In the genomic region with DNA sequence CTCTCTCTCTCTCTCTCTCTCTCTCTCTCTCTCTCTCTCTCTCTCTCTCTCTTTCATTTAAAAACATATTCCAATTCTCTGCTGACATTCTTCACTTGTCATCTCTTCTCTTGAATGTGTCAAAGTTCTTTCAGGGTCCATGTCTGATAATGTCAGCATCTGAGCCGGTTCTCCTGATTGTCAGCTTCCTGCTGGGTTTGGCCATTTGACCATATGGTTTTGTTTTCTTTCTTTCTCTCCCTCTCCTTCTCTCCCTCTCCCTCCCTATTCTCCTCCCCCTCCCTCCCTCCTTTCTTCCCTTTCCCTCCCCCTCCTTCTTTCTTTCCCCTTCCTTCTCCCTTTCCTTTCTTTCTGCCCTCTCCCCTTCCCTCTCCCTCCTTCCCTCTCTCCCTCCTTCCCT, we compare ENCODE assay signal across 16 mouse cellular contexts. TPM values are rescaled to one million over a fixed set of nuclear protein-coding genes. Genes with fewer than 3 reads are reported as not detected.
DNase-seq lines count a peak whose midpoint lies in the region; ATAC-seq lines count a peak whose summit lies in the region.
"Had no signal": no experiment of that assay in that cellular context is flagged by ENCODE, and none has a peak within 500 bp of the region (broad histone marks: within the 10 kb centered on the region; RNA-seq: fewer than 3 reads in every experiment).

No protein-coding gene starts in this region.

- H3K4me3 ChIP-seq in embryonic facial prominence, embryonic 11.5 days (ENCODE audit: low read depth, low read length): no peak overlapping the region
- no peak overlapping the region for H3K4me3 ChIP-seq in embryonic facial prominence, embryonic 10.5 days
- H3K4me3 ChIP-seq: embryonic facial prominence, embryonic 12.5 days; forebrain, embryonic 13.5 days; forebrain, embryonic 15.5 days had no signal

- H3K27ac ChIP-seq in embryonic facial prominence, embryonic 11.5 days (replicated peaks; ENCODE audit: low read depth, low read length): no peak overlapping the region
- H3K27ac ChIP-seq in embryonic facial prominence, embryonic 10.5 days (replicated peaks): no peak overlapping the region
- H3K27ac ChIP-seq: embryonic facial prominence, embryonic 12.5 days; forebrain, embryonic 13.5 days; forebrain, embryonic 15.5 days had no signal

- H3K4me2 ChIP-seq in embryonic facial prominence, embryonic 11.5 days (ENCODE audit: low read depth, low read length): no peak overlapping the region
- H3K4me2 ChIP-seq: embryonic facial prominence, embryonic 12.5 days; forebrain, embryonic 13.5 days; forebrain, embryonic 15.5 days had no signal

- WGBS in embryonic facial prominence, embryonic 11.5 days: 18% methylated on average over 1 of the region's 1 CpGs
- WGBS in embryonic facial prominence, embryonic 10.5 days: 35% methylated on average over 1 of the region's 1 CpGs

- H3K4me1 ChIP-seq in embryonic facial prominence, embryonic 11.5 days (ENCODE audit: control insufficient read depth, insufficient read depth, low read length): no peaks in the 10 kb centered on the region
- H3K4me1 ChIP-seq in embryonic facial prominence, embryonic 10.5 days: peaks cover 10% of the 10 kb centered on the region

- no peak overlapping the region for H3K9ac ChIP-seq in embryonic facial prominence, embryonic 11.5 days (replicated peaks; ENCODE audit: low read length)
- H3K9ac ChIP-seq: embryonic facial prominence, embryonic 12.5 days; forebrain, embryonic 13.5 days; forebrain, embryonic 15.5 days; forebrain, postnatal 0 days had no signal

- no peaks in the 10 kb centered on the region for H3K36me3 ChIP-seq in embryonic facial prominence, embryonic 11.5 days (replicated peaks; ENCODE audit: control insufficient read depth, insufficient read depth, low read depth, low read length)
- H3K36me3 ChIP-seq in embryonic facial prominence, embryonic 10.5 days (replicated peaks): no peaks in the 10 kb centered on the region
- H3K36me3 ChIP-seq: embryonic facial prominence, embryonic 12.5 days; forebrain, embryonic 15.5 days had no signal

- no peak for ATAC-seq in cerebellum, adult (ENCODE audit: insufficient number of reproducible peaks, low FRiP score, low TSS enrichment)
- no peak for ATAC-seq in embryonic facial prominence, embryonic 11.5 days (replicated peaks; ENCODE audit: insufficient number of reproducible peaks, low FRiP score, low TSS enrichment, low read depth)
- ATAC-seq: forebrain, embryonic 13.5 days; forebrain, embryonic 15.5 days; forebrain, postnatal 0 days had no signal

- no peaks in the 10 kb centered on the region for H3K9me3 ChIP-seq in embryonic facial prominence, embryonic 11.5 days (replicated peaks; ENCODE audit: control insufficient read depth, low read length)
- no peaks in the 10 kb centered on the region for H3K9me3 ChIP-seq in embryonic facial prominence, embryonic 10.5 days
- H3K9me3 ChIP-seq: embryonic facial prominence, embryonic 12.5 days; forebrain, embryonic 13.5 days; forebrain, embryonic 15.5 days had no signal

- H3K27me3 ChIP-seq in embryonic facial prominence, embryonic 11.5 days (ENCODE audit: control insufficient read depth, insufficient read depth, low read length): no peaks in the 10 kb centered on the region; the same call in 1 of the 2 replicates
- H3K27me3 ChIP-seq in embryonic facial prominence, embryonic 10.5 days (replicated peaks; ENCODE audit: low read depth, poor library complexity, severe bottlenecking): no peaks in the 10 kb centered on the region
- H3K27me3 ChIP-seq: embryonic facial prominence, embryonic 12.5 days; forebrain, embryonic 13.5 days; forebrain, embryonic 15.5 days had no signal

- peak; percentile 57 to 67 for DNase-seq in cerebellum, adult 18-20 months
- DNase-seq in cerebellum, adult 11 months: no peak
- DNase-seq in cerebellum, adult 9-10 months: peak; percentile 73
- DNase-seq in embryonic facial prominence, embryonic 11.5 days (ENCODE audit: low spot score): peak; percentile 5
- DNase-seq in embryonic facial prominence, embryonic 10.5 days (ENCODE audit: low spot score): no peak
- no peak for DNase-seq in left cerebral cortex, adult 8-10 months (ENCODE audit: low spot score in 2 of 2)
- DNase-seq: adrenal gland, adult 2 months; adrenal gland, postnatal 10 days; adrenal gland, postnatal 25 days; cerebellum, postnatal 10 days; forebrain, postnatal 0 days had no signal

RNA-seq across cellular contexts. Expression of gene Rnf182, which starts 29.5 kb away (rescaled TPM):
- 8.1 and 12.1 TPM in 2 replicates for polyA plus RNA-seq in embryonic facial prominence, embryonic 11.5 days (2014; fragmentation: Nextera tagmentation; extraction: Ambion mirVana)
- polyA plus RNA-seq in embryonic facial prominence, embryonic 10.5 days (2016; fragmentation: Nextera tagmentation; extraction: Ambion mirVana): 5.3 and 7.1 TPM in 2 replicates
- 1 to 10 TPM; 6.6 to 7.9 (median 7.1) TPM for total RNA-seq in left cerebral cortex, adult 8-10 months (2022)
- total RNA-seq: gastrocnemius, adult 18-20 months had no signal

Comparison
In these comparisons a context has a peak if more than half of its experiments do, and no peak if none do; other contexts are left out.
1. DNase-seq: peak in cerebellum, adult 18-20 months (2 of 2), cerebellum, adult 9-10 months (single experiment) and embryonic facial prominence, embryonic 11.5 days (single experiment); none in cerebellum, adult 11 months (single experiment), embryonic facial prominence, embryonic 10.5 days (single experiment) and left cerebral cortex, adult 8-10 months (0 of 2).